Mouse (Mus musculus): ENCODE results near the gene Rab38.

GRCm38 (mm10) chr7:88536743-88537142 lies 106.7 kb downstream of the Rab38 start:
- TF ChIP-seq POLR2A (IDR thresholded peaks at IDR 0.05; ENCODE audit: low read depth, low read length), result no peak
- TF ChIP-seq CTCF (IDR thresholded peaks at IDR 0.05; ENCODE audit: extremely low read depth, insufficient read length, insufficient replicate concordance, low read depth, low read length), result no peak
